Mouse (Mus musculus) liver, adult 2 months (tissue): Measurements from ENCODE around the gene Fgfr2.

Experiments used
- CTCF ChIP-seq: fragments of 200-500 bp; IDR thresholded peaks from 2 replicates; pipeline ENCODE4 v1.5.1; 2011; ENCODE audit warnings: low read depth, low read length, control low read depth
- POLR2A ChIP-seq: fragments of 200-500 bp; IDR thresholded peaks from 2 replicates; pipeline ENCODE4 v1.6.1; 2011; ENCODE audit warnings: low read length, control low read depth; ENCODE audit not compliant: insufficient read depth; ENCODE audit errors: extremely low read depth

DNA sequence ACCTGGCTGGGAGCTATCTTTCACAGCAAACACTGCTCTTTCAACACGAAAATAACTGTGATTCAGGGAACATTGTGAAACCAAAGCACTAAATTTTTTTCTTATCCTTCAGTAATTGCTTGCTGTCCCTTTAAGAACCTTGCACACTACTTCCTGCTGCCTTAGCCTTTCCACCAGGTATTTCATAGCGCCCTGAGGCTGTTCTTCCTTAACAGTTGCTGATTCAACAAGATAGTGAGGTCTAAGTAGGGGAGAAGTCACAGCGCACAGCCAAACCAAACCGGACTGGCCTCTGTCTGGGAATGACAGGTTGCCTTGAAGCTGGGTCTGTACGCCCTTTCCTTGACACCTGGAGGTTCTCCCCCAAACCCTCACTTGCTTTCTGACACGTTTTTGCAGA lies 72.5 kb downstream of the Fgfr2 start:
- TF ChIP-seq CTCF (no peak), POLR2A (no peak)
